Mouse (Mus musculus) forebrain, embryonic 16.5 days (tissue): ENCODE results near the gene Tdrd7. TPM values are rescaled to one million over a fixed set of nuclear protein-coding genes. Genes with fewer than 3 reads are reported as not detected.

Experiments
- ATAC-seq: fragments of 200-750 bp; cut with Nextera tagmentation; 2 replicates; pipeline ENCODE4 v1.8.0; 2017; ENCODE audit warnings: mild to moderate bottlenecking, moderate library complexity
- H3K27ac ChIP-seq: fragments of 300-500 bp; sonication (generic); 2 replicates; pipeline ENCODE4 v1.5.1; 2014; ENCODE audit warnings: low read length, control low read depth
- H3K27me3 ChIP-seq: fragments of 300-500 bp; sonication (generic); replicated peaks from 2 replicates; pipeline ENCODE4 v1.6.1; 2014; ENCODE audit warnings: low read length; ENCODE audit not compliant: control insufficient read depth, insufficient read depth
- H3K36me3 ChIP-seq: fragments of 300-500 bp; sonication (generic); 2 replicates; pipeline ENCODE4 v1.6.1; 2014; ENCODE audit not compliant: control insufficient read depth, insufficient read depth
- H3K4me1 ChIP-seq: fragments of 300-500 bp; sonication (generic); replicated peaks from 2 replicates; pipeline ENCODE4 v1.6.1; 2014; ENCODE audit warnings: low read length; ENCODE audit not compliant: control insufficient read depth, insufficient read depth
- H3K4me2 ChIP-seq: fragments of 300-500 bp; sonication (generic); 2 replicates; pipeline ENCODE4 v1.6.1; 2014; ENCODE audit warnings: mild to moderate bottlenecking, low read length, control low read depth
- H3K4me3 ChIP-seq: fragments of 300-500 bp; sonication (generic); replicated peaks from 2 replicates; pipeline ENCODE4 v1.5.1; 2014; ENCODE audit warnings: mild to moderate bottlenecking, low read length, control low read depth
- H3K9ac ChIP-seq: fragments of 300-500 bp; sonication (generic); replicated peaks from 2 replicates; pipeline ENCODE4 v1.6.1; 2014; ENCODE audit warnings: low read depth, low read length, control low read depth
- H3K9me3 ChIP-seq: fragments of 300-500 bp; sonication (generic); 2 replicates; pipeline ENCODE4 v1.6.1; 2016; ENCODE audit warnings: low read length; ENCODE audit not compliant: control insufficient read depth
- WGBS: fragments of 180-500 bp; shearing (Covaris S2); extraction: QIAGEN DNeasy Blood & Tissue Kit; methylation state at CpG from one replicate; pipeline ENCODE4 v1.1.7; 2014; 5-methylcytosine and 5-hydroxymethylcytosine counted together
- polyA plus RNA-seq: library from polyadenylated mRNA; unstranded; fragments of >200 nt; fragmentation: Nextera tagmentation; extraction: Ambion mirVana; gene quantifications from 2 replicates; pipeline ENCODE4 v1.2.1, GENCODE M21; 2015

Tdrd7 gene
- polyA plus RNA-seq, 1 experiment from 2014 or later, result 20.9 TPM

DNA sequence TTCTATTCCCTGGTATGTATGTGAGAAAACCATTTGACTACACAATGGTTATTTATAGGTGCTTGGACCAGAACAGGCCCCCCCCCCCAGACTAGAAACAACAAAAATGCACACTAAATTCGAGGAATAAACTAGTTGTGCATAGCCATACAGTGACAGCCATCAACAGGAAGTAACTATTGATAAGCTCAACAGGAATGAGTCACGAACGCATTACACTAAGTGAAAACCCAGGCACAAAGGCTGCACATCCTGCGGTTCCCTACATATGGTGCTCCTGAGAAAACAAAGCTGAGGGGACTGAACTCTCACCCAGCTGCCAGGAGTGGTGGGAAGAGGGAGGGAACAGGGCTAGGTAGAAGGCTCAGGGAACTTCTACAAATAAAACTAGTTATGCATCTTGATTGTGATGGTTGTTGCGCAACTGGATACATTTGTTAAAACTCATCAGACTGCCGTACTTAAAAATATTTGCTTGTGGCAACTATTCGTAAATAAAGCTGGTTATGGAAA is 5.0 kb downstream of the Tdrd7 start:
- H3K4me2 ChIP-seq, result no peak overlapping the region
- 73% methylated on average over 7 of the region's 7 CpGs for WGBS
- ATAC-seq, result no peak
- no peaks in the 10 kb centered on the region for H3K27me3 ChIP-seq
- H3K36me3 ChIP-seq, result no peaks in the 10 kb centered on the region
- no peaks in the 10 kb centered on the region for H3K9me3 ChIP-seq
- H3K4me1 ChIP-seq, result peaks cover 10% of the 10 kb centered on the region
- no peak overlapping the region for H3K4me3 ChIP-seq
- H3K9ac ChIP-seq, result no peak overlapping the region
- H3K27ac ChIP-seq, result no peak overlapping the region

DNA sequence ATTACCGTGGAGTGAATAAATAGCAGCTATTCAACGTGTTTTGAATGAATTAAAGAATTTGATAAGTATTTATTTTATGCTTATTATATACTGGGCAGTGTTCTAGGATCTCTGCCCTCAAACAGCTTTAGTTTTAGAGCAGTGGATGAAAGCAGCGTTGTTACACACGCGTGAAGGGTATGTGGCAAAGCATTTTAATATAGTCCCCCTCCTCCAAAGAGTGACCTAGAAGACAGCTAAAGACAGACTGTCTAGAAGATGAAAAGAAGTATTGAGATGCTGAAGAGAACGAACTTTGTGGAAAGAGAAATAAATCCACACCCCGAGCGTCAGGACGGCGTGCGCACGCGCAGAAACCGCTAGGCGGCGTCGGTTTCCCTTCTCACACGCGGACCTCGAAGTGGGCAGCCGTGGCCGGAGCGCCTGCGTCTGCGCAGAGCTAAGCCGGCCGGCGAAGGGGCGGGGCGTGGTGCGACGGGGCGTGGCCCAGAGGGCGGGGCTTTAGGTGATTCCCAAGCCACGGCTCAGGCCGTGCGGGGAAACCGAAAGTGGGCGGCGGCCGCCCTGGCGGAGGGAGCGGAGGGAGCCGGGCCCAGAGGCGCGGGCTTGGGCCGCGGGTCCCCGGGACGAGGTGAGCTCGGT is 6.8 kb downstream of the Tdrd7 start:
- peak; percentile 99 for ATAC-seq
- Histone ChIP-seq H3K36me3 (no peaks in the 10 kb centered on the region), H3K4me1 (peaks cover 10% of the 10 kb centered on the region), H3K4me2 (peak overlapping the region; percentile 89), H3K9ac (peak overlapping the region; percentile 80), H3K4me3 (peak overlapping the region; percentile 88), H3K27me3 (no peaks in the 10 kb centered on the region), H3K27ac (no peak overlapping the region), H3K9me3 (no peaks in the 10 kb centered on the region)
- WGBS, result 1% methylated on average over 51 of the region's 51 CpGs

DNA sequence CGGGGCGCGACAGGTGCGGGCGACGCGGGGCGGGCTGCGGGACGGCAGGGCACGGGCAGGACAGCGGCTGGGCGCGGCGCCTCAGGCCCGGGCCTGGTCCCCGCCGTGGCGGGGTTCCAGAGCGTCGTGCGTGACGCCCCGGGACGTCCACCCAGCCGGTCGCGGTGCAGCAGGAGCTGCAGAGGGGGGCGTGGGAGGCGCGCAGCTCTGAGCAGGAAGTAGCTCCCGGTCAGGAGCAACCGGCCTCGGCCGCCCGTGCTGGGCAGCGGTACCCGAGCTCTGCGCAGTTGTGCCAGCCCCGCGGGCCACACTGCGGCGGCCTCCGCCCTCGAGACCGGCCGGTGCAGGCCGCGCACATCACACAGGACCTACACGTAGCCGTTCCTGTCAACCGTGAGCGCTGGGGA is 7.3 kb downstream of the Tdrd7 start:
- Histone ChIP-seq H3K4me3 (peak overlapping the region; percentile 88), H3K27ac (peak overlapping the region; percentile 9; the same call in 1 of the 2 replicates), H3K36me3 (no peaks in the 10 kb centered on the region), H3K9me3 (no peaks in the 10 kb centered on the region), H3K27me3 (no peaks in the 10 kb centered on the region), H3K9ac (peak overlapping the region; percentile 80), H3K4me2 (peak overlapping the region; percentile 89), H3K4me1 (peaks cover 10% of the 10 kb centered on the region)
- peak; percentile 77 for ATAC-seq
- under 1% methylated on average over 49 of the region's 53 CpGs for WGBS

DNA sequence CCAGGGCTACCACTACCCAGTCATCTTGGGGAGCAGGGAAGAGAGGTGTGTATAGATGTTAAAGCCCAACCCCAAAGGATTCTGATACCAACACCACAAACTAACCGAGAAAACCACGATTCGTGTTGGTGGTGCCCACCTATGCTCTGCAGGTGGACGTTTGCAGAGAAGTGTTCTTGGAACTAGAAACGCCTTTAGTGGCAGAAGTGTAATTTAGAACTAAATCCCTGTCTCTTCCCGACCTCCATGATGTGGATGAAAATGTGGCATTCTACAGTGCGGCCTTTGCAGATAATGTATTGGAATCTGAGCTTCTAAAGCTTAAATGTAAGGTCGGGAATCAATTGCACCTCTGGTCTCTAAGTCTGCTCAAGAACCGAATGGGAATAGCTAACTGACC is 7.8 kb downstream of the Tdrd7 start:
- Histone ChIP-seq H3K4me2 (peak overlapping the region; percentile 89), H3K27ac (no peak overlapping the region), H3K4me3 (peak overlapping the region; percentile 88), H3K4me1 (peaks cover 10% of the 10 kb centered on the region), H3K9ac (peak overlapping the region; percentile 80), H3K36me3 (no peaks in the 10 kb centered on the region), H3K27me3 (no peaks in the 10 kb centered on the region), H3K9me3 (no peaks in the 10 kb centered on the region)
- WGBS, result 16% methylated on average over 9 of the region's 9 CpGs
- ATAC-seq, result no peak

DNA sequence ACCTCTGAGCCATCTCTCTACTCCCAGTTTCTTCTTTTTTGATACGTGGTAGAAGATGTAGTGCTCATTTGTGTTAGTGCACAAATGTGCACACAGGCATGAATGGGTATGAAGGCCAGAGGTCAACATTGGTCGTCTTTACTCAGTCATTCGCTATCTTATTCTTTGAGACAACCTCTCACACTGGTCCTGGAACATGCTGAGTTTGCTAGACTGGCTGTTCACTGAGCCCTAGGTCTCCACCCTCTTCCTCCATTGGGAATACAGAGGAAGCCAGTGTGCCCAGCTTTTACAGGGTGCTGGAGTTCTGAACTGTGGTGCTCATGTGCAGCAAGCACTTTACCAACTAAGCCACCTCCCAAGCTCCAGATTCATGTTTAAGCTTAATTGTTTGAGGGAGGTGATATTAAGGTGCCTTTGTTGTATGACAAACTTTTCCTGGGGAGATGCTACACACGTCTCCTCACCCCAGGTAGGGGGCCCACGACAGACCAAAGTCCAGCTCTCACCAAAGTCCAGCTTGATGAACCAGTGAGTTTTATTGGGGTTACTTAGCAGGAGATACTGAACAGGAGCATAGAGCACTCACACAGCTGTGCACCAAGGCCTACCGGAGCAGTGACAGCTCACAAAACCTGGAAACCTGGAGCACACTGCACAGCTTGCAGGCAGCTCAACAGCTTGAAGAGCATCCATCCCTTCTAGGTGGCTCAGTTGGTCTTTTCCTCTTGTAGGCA is 12.0 kb downstream of the Tdrd7 start:
- no peaks in the 10 kb centered on the region for H3K9me3 ChIP-seq
- no peak overlapping the region for H3K27ac ChIP-seq
- WGBS, result 82% methylated on average over 6 of the region's 6 CpGs
- H3K4me3 ChIP-seq, result no peak overlapping the region
- peaks cover 10% of the 10 kb centered on the region for H3K4me1 ChIP-seq
- no peak overlapping the region for H3K9ac ChIP-seq
- H3K4me2 ChIP-seq, result no peak overlapping the region
- no peak for ATAC-seq
- H3K36me3 ChIP-seq, result no peaks in the 10 kb centered on the region
- H3K27me3 ChIP-seq, result no peaks in the 10 kb centered on the region

DNA sequence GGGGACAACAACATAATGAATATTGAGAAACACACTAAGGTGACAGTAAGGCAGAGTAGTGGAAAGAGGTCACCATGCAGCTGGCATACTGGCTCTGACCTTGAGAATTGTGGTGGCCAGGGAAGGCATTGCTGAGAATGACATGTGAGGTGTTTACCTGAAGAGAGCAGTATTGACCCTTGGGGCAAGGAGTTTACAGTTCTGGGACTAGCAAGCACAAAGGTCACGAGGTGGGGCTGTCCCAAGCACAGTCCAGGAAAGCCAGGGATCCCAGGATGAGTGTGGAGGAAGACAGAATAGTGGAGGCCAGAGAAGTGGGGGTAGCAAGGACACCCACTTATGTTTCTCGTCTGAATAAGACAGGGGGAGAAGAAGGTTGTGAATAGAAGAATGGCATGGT is 14.8 kb downstream of the Tdrd7 start:
- H3K4me3 ChIP-seq, result no peak overlapping the region
- no peaks in the 10 kb centered on the region for H3K27me3 ChIP-seq
- no peak overlapping the region for H3K9ac ChIP-seq
- no peaks in the 10 kb centered on the region for H3K4me1 ChIP-seq
- WGBS, result 46% methylated on average over 2 of the region's 2 CpGs
- no peak overlapping the region for H3K27ac ChIP-seq
- no peak overlapping the region for H3K4me2 ChIP-seq
- ATAC-seq, result no peak
- no peaks in the 10 kb centered on the region for H3K9me3 ChIP-seq
- no peaks in the 10 kb centered on the region for H3K36me3 ChIP-seq

DNA sequence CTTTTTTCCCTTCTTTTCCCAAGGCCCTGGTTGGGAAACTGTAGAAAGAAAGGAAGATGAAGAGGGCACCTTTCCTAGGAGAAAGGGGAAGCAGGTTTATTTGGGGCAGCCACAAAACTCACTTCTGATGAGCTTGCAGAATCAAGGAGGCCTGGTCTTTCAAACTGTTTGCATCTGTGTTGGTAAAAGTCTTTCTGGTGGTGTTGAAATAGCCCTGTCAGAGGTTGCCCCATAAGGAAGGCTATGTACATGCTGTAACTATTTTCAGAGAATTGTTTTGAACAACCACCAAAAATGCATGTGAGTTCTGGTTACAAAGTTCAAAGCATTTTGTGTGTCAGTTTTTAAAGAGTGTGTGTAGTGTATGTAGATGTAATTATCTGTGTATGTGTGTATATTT is 15.9 kb downstream of the Tdrd7 start:
- no peaks in the 10 kb centered on the region for H3K4me1 ChIP-seq
- no peak for ATAC-seq

DNA sequence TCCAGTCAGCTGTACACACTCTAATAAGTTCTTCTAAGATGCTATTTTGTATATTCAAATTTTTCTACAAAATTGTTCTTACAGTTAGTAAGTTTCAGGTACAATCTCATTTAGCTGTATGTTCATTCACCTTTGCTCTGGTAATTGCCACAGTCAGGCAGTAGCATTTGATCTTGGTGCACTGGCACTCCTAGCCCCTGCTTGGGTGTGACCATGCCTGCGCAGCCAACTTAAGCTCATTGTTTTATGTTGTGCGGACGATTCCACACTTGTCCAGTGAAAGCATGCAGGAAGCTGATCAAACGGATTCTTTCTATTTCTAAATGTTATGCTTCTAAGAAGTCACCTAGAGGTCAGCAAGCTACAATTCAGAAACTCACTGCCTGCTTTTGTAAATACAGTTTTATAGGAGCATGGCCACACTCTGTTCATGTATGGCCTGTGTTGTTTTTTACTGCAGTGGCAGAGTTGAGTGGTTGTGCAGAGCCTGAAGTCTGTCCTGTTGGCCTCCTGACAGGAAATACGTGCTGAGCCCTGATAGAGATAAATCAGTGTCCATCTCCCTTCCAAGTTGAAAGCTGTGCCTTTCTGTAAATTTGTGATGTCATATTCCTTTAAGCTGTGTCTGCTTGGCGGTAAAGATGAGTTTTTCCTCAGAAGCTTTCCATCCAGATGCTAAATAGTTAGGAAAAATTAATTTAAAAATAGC is 25.4 kb downstream of the Tdrd7 start:
- Histone ChIP-seq H3K36me3 (no peaks in the 10 kb centered on the region), H3K9ac (no peak overlapping the region), H3K27ac (no peak overlapping the region), H3K4me3 (no peak overlapping the region), H3K27me3 (no peaks in the 10 kb centered on the region), H3K9me3 (no peaks in the 10 kb centered on the region), H3K4me2 (no peak overlapping the region), H3K4me1 (no peaks in the 10 kb centered on the region)
- 80% methylated on average over 6 of the region's 6 CpGs for WGBS
- ATAC-seq, result no peak

More for the DNA sequence above, 15.9 kb downstream of the Tdrd7 start:
- Histone ChIP-seq H3K9ac (no peak overlapping the region), H3K4me2 (no peak overlapping the region), H3K9me3 (no peaks in the 10 kb centered on the region), H3K27me3 (no peaks in the 10 kb centered on the region), H3K36me3 (no peaks in the 10 kb centered on the region), H3K4me3 (no peak overlapping the region), H3K27ac (no peak overlapping the region)

DNA sequence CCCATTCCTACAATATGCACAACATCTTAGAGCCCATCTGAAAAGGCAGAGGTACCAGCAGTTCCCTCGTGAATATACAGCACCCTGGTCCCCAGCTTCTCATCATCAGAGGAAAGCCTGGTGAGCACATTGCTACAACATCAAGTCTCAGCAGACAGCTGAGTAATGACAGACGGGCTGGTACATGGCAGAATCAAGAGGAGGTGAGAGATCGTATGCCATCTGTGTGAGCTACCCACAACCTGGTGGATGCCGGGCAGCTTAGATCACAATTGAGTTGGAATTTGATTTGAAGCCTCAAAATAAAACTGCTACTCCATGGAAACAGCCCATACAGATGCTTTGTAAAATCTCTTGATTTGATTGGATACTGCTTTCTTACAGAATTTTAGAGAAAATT is 33.4 kb downstream of the Tdrd7 start:
- no peak overlapping the region for H3K4me3 ChIP-seq
- no peak overlapping the region for H3K27ac ChIP-seq
- no peak for ATAC-seq
- no peak overlapping the region for H3K4me2 ChIP-seq
- 85% methylated on average over 4 of the region's 4 CpGs for WGBS
- H3K4me1 ChIP-seq, result no peaks in the 10 kb centered on the region
- H3K27me3 ChIP-seq, result no peaks in the 10 kb centered on the region
- no peaks in the 10 kb centered on the region for H3K9me3 ChIP-seq
- H3K36me3 ChIP-seq, result no peaks in the 10 kb centered on the region
- no peak overlapping the region for H3K9ac ChIP-seq
